Mouse (Mus musculus) left cerebral cortex, postnatal 25 days (tissue): ENCODE measurements around the gene Magi2. TPM values are rescaled to one million over a fixed set of nuclear protein-coding genes. Genes with fewer than 3 reads are reported as not detected.

ENCODE experiments used
- DNase-seq, 2 experiments: peaks; one replicate each; pipeline ENCODE4 v3.0.0; 2022; ENCODE audit warnings: low spot score in 2 of 2, mixed read lengths in 1 of 2
- intact Hi-C: fragments of 180-260 bp; cut with DNase I; formaldehyde crosslinking; loops from one replicate; pipeline ENCODE4 v1.15.1; 2025
- total RNA-seq, 2 experiments: library from RNA; stranded (reverse); gene quantifications; 2 replicates each; pipeline ENCODE4 v1.2.3; 2021

Magi2 gene
- total RNA-seq, 2 experiments from 2014 or later = 118 to 120 TPM

DNA sequence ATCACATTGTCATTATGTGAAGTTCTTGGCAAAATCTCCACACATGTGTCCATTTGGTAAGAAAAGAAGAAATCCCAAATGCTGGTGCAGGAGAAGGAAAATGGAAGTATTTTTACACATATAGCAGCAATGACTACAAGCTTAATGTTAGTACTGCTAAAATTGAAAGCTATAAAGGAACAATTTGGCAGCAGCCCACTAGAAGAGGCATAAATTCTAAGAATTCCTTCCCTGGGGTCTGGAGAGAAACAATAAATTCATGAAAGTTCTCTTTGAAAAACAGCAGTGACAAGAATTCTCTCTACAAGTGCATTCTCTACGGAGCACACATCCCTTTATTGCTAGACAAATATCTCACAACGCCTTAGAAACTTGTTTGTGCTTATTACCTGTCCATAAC, 913.4 kb downstream of the Magi2 start:
- intact Hi-C loops = no loop called here
- DNase-seq = peak in 1 of 2 experiments; percentile 28

DNA sequence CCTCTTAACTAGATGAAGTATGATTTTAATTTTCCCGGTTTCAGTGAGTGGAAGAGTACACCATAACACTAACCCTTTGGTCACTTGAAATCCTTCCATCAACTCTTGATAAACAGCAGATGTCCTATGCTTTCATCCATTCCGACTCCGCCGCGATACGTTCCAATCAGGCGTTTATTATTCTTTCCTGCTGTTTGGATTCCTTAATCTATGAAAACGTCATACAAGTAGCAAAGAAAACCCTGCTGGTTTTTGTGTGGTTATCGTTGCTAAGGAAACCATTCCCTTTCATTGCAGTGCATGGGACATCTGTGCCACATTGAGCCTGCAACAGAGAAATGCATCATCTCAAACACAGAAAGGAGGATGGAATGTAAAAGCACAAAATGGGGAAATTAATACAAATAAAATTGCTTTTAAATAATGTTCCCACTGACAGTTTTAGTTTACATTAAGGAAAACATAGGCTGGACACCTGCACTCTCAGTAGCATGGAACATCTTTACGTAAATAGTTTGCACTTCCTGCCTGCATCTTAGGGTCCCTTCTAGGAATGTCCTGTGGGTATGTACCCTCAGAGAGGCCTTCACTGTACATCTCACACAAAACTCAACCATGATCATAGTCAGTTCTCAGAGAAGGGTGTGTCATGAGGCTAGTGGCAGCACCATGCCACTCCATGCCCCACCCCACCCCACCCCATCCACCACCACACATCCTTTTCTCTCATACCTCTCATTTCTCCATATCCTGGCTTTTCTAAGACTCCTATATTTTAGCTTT, 914.0 kb downstream of the Magi2 start:
- DNase-seq = peak; percentile 34 to 60
- intact Hi-C loops = no loop called here

DNA sequence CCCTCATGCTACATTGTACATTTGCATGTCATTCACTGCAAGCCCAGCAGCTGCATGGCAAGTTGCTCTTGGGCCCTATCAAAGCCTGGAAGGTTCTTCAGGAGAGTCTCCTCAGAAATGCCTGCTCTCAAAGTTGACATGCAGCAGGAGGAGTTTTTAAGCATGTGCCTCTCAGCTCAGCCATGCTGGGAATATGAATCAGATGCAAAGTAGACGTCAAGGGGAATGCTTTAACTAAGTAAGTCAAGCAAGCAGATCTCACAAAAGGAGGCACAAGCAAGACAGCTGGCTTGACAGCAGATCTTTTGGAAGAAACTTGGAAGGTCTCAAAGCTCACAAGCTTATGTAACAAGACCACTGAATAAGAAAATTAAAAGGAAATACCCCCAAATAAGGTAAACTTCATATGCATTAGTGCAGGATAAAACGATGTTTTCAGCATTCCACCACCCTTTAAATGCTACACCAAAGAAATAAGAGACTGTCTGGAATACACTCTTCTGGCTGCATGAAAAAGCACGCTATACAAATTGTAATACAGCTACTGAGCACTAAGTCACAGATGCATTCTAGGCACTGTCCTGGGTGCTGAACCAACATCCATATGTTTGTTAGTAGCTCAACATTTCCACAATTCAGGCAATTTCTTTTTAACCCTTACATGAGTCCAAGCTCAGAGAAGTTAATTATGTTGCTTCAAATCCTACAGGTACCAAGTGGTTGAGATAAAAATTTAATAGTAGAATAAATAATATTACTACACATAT, 926.7 kb downstream of the Magi2 start:
- intact Hi-C loops = no loop called here

DNA sequence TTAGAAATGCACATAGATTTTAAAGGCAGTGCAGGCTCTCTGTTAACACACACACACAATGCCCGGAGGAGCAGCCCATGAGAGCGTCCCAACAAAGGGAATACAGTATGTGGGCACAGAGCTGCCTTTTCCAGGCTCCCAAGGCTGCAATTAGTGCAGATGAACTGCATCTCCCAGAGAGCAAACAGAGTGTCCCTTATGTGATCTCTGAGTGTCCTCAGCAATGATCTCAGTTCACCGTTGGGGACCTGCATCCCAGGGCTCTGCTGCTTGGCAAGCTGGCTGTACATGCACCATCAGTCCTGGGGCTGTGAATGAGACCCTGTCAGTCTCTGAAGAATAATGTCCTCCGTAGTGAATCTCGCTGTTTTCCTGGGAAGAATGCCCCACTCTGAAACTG, 969.9 kb downstream of the Magi2 start:
- peak in 1 of 2 experiments; percentile 28 for DNase-seq
- intact Hi-C loops = no loop called here

More for the DNA sequence above, 926.7 kb downstream of the Magi2 start:
- peak in 1 of 2 experiments; percentile 53 for DNase-seq

DNA sequence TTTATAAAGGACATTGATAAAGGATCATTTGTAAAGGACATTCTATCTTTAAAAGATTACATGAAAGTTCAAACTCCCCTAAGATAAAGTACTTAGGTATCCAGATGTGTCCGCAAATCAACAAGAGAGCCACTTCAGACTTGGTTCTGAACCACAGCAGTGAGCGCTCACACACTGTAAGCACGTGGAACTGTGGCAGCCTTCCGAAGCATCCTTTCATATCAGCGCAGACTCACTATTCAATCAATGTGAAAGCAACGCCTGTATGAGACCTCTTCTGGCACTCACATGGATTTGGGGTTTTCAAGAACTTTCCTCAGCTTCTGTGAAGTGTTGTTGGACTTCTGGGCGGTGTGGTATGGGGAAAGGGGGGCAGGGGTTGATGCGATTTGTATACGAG, 970.6 kb downstream of the Magi2 start:
- intact Hi-C loops = no loop called here
- DNase-seq = no peak

DNA sequence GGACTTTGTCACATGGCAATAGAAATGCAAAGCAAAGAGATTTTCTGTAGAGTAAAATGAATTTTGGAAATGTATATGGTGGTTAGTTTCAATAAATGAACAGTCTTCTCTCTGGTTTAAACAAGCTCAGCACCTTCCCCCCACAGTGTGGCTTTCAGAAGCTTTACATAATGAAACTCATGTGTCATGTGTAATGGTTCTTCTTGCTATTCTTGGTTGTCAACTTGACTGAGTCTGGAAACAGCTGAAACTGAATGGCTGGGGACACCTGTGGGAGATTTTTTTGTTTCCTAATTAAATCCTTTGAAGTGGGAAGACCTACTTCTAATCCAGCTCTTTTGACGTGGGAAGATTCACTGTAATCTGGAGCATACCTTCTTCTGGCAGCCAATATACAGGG, 974.5 kb downstream of the Magi2 start:
- peak in 1 of 2 experiments; percentile 42 for DNase-seq
- intact Hi-C loops = no loop called here

DNA sequence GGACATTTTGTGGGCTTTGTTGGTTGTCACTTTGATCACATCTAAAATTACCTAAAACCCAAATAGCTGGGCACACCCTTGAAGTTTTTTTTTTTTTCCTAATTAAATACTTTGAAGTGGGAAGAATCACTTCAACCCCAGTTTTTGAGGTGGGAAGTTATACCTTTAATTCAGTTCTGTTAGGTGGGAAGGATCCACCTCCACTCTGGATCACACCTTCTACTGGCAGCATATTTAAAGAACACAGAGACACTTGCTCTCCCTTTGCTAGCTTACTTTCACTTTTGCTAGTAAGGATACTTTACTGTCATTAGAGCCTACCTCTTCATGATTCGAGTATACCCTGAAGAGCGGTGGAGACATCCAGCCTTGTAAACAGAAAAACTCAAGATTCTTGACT, 981.3 kb downstream of the Magi2 start:
- intact Hi-C loops = no loop called here
- peak in 1 of 2 experiments; percentile 58 for DNase-seq

DNA sequence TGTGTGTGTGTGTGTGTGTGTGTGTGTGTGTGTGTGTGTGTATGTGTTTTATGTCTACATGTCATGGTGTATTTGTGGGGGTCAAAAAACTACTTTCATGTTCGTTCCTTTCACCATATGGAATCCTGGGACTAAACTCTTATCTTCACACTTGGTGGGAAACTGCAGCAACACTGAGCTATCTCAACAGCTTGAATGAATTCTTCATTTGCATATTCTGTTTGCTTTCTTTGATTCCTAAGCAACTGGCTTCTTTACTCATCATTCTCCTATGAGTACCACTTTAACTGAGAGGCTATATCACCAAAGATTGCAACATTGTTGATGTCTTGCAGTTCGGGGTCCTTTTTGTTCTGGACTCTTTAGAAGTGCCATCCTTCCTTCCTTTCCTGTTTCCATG, 986.5 kb downstream of the Magi2 start:
- DNase-seq = no peak
- intact Hi-C loops = no loop called here

DNA sequence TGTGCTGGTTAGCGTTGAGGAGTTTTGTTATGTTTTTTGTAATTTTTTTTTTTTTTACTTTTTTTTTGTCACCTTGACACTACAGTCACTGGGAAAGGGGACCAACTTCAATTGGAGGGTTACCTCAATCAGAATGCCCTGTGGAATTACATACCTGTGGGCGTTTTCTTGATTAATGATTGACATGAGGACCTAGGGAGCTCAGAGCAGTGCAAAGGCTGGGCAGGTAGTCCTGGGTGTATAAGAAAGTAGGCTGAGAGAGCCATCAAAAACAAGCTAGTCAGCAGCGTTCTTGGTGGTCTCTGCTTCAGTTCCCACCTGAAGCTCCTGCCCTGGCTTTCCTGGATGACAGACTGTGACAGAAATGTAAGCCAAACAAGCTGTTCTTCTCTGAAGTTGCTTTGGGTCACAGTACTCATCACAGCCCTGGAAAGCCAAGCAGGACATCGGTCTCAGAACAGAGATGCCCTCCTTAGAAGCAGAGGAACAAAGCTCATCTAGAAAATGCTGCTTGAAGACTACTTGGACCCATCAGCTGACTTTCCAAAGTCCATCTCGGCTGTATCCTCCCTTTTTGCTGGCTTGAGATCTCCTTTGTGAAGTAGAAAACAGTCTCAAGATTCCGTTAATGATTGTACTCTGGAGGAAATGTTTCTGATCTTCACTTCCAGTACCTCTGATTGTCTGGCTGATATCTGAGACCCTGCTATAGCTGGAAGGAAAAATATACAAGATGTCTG, 999.8 kb downstream of the Magi2 start:
- no peak for DNase-seq
- intact Hi-C loops = loop anchor here (5.0 kb wide), 1 partner anchor 76 kb away; no protein-coding TSS in a partner anchor

DNA sequence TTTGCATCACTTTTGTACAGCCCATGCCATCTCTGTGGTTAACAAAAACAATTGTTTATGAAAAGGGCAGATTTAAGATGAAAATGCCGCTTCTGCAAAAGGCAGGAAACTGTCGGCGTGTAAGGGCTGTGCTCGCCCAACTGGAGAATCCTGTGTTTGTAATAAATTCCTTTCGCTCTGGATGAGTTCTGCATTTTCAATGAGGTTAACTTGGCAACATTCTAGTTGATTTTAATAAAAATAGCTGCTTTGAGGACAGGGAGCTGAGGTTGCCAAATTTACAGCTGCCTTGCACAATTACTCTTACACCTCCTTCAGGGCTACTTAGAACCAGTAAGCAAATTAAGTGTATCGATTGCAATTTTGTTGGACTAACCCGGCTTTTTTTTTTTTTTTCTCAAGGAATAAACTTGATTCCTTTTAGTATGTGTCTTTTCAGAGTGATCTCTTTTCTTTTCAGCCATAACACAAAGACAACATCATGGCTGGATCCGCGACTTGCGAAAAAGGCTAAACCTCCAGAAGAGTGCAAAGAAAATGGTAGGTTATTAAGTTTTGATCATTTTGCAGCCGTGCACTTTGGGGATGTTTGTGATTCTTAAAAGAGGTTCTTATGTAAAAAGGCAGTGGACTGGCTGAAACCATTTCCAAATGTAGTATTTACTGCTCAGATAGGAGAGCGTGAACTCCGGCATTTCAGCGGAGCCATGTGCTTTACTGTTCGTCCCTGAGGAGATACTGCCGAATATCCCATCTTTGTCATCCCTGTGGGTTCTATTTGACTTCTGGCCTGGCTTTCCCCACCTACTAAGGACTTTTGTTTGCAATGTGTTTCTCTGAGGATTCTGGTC, 1001.3 kb downstream of the Magi2 start:
- peak; percentile 33 to 69 for DNase-seq
- intact Hi-C loops = loop anchor here (5.0 kb wide), 1 partner anchor 74 kb away; no protein-coding TSS in a partner anchor

DNA sequence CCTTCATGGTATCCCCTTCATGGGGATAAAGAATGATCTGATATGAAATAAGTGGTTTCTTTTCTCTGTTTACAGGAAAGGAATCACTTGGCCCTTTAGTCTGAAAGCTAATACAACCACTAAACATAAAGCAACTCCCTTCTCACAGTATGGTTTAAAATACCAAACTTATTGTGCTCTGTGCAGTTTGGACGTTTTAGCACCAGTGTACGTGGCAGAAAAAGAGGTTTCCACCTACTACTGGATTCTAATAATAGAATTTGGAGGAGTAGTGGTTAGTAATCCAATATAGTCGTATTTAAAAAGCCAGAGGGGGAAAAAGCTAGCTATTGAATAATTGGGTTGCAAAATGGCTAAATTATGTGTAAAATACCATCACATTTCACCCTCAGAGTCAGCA, 1005.1 kb downstream of the Magi2 start:
- intact Hi-C loops = no loop called here
- DNase-seq = peak in 1 of 2 experiments; percentile 45

DNA sequence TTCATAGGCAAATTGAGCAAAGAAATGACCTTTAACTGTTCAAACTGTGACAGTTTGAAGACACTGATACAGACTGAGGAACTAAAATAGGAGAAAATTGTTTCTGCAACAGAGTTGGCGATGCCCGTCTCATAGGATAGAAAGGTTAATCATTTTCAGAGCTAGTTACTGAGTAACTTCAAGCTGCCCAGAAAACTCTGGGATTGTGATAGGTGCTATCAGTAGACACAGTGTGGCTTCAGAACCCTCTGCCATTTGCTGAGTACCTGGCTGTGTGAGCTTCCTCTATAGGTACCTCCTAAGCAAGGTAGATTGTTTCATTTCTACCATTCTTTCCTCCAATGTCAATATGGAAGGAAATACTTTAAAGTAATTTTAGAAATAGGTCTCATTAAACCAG, 1014.7 kb downstream of the Magi2 start:
- DNase-seq = no peak

DNA sequence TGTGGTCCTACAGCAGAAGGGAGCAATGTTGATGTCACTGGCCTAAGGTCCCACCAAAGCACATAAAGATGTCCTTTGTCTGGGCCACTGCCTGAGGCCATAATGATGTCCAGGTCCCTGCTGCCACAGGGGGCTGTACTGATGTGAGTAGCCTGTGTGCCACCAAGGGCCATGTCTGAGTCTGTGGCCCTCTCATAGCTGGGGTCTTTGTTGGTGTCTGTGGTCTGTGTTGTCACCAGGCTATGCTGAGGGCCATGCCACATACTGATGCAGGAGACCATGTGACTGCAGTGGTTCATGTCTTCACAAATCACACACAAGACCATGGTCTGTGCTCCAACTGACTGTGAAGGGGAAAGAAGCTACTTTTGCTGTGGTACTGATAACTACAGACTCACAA, 1015.7 kb downstream of the Magi2 start:
- intact Hi-C loops = no loop called here
- DNase-seq = no peak

More for the DNA sequence above, 1014.7 kb downstream of the Magi2 start:
- intact Hi-C loops = no loop called here

DNA sequence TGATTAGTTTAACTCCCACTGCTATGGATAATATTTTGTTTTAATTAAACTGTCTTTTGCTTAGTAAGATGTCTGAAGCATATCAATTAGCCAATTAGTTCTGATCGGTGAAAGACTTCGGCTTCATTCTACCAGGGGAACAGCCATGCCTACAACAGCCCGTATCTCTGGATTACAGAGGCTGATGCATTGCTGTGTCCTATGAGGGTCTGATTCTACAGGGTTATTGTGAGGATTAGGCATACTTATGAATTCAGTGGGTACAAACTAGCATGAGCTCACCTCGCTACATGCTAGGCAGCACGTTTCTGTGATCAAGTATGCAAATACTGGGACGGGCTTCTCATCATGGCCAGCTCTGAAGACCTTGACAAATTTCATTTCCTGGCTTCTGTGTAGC, 1022.5 kb downstream of the Magi2 start:
- intact Hi-C loops = no loop called here
- no peak for DNase-seq

DNA sequence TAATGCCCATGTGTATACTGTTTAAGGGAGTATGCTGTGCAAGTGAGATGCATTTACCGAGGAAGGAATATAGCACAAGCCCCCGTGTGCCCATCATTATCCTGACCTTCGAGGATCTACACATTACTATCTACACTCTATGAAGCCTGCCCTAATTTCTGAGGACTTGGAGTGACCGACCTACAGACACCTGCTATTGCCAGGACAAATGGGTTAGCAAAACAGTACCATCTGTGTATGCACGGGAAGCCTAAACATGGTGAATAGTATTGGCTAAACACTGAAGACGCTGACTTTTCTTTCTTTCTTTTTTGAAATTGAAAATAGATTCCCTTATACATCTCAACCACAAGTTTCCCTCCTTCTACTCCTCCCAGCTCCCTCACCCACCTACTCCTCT, 1024.7 kb downstream of the Magi2 start:
- intact Hi-C loops = no loop called here
- no peak for DNase-seq

DNA sequence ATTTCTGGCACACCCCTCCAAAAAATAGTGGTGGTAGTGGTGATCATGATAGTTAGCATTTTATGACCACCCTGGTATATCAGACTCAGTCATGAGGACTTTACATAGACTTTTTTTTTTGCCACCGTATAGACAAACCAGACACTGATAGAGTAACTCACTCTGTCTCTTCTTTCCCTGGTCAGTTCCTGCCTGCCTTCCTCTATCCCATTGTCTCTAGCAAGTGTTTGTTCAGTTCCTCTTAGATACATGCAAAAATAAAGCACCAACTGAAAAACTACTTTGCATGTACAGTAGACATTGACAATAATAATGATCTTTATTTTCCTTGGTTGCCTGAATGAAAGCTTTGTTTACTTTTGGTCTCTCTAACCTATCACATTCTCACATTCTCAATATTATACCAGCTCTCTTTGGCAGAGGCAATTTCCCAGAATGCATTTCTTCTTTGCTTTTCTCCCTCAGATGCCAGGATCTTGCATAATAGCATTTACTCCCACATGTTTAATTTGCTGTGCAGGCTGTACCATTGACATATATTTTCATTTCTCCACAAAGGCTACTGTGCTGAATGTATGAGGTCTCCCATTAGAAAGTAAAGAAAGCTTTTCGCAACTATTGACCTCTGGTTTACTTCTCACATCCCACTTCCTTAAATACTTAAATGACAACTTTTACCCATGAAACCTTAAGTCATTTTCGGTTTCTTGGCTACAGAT, 1029.5 kb downstream of the Magi2 start:
- intact Hi-C loops = no loop called here
- DNase-seq = peak in 1 of 2 experiments; percentile 78

DNA sequence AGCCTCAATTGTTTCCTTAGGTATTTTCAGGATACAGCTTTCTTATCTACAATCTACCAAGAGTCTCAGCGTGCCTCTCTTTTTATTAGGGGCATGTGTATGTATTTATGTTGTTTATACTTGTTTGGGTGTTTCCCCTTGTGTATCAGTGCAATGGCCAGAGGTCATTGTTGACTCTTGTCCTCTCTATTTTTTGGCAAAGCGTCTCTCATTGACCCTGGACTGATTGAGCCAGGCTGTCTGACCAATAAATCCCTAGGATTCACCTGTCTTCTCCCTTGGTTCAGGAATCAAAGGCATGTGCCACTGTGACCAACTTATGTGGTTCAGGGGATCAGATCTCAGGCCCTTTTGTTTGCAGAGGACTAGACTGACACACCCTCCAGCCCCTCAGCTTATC, 1030.1 kb downstream of the Magi2 start:
- intact Hi-C loops = no loop called here
- DNase-seq = no peak

DNA sequence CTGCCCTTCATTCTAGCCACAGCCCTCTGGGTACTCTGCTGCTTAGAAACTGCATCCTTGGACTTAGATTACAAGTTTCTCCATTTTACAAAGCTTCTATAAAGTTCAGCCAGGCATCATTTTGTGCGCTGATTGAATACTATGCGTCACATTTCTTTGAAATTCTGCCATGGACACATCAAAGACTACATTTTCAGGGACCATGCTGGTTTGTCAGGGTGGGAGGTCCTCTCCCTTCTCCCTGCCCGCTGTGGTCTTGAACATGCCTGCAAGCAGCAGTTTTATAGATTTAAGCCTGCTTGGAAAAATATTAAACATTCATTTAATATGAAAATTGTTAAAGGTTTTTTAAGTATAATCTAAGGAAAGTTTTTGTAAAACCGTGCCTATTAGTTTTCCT, 1030.6 kb downstream of the Magi2 start:
- intact Hi-C loops = no loop called here
- no peak for DNase-seq

DNA sequence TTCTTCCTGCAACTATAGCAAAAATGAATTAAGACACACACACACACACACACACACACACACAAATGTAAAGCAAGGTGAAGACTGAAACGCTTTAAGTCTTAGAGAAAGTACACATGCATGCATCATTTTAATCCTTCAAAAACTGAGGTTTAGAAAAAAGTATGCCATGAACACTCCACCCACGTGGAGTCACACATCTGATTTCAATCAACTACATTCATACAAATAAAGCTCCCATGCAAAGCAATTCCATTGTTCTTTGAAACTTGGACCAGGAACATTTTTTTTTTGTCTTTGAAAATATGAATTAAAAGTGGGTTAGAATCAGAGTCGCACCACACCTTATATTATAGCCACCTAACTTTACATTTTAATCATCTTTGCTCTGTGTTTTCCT, 1032.9 kb downstream of the Magi2 start:
- no peak for DNase-seq
- intact Hi-C loops = no loop called here
